Mouse (Mus musculus) CH12.LX (cell line): ENCODE measurements at regions not wholly inside any gene's neighbourhood (a gene's known extent, or its start where the extent isn't known, plus 50 kb on each side); places are given as distances from the start of the nearest gene placed in this dataset.

ENCODE experiments used
- CTCF ChIP-seq, 2 experiments: IDR thresholded peaks in 1 of 2; conservative IDR thresholded peaks in 1 of 2; 2 replicates each; pipeline ENCODE4 v1.5.1; 2011 to 2012; ENCODE audit warnings: low read depth in 2 of 2, low read length in 2 of 2, improper control_type of control experiment in 1 of 2, inconsistent platforms in 1 of 2, mild to moderate bottlenecking in 1 of 2, moderate library complexity in 1 of 2
- EP300 ChIP-seq: IDR thresholded peaks from 2 replicates; pipeline ENCODE4 v1.6.1; 2011; ENCODE audit warnings: low read length, improper control_type of control experiment
- KAT2A ChIP-seq: IDR thresholded peaks from 2 replicates; pipeline ENCODE4 v1.6.1; 2012; ENCODE audit warnings: low read length, improper control_type of control experiment, inconsistent platforms; ENCODE audit not compliant: insufficient replicate concordance
- MAX ChIP-seq: IDR thresholded peaks from 2 replicates; pipeline ENCODE4 v1.6.1; 2011; ENCODE audit warnings: low read length, improper control_type of control experiment
- MEF2A ChIP-seq: IDR thresholded peaks from 2 replicates; pipeline ENCODE4 v1.6.1; 2014; ENCODE audit warnings: low read depth, mild to moderate bottlenecking, inconsistent platforms, low read length, improper control_type of control experiment, borderline replicate concordance
- NELFE ChIP-seq: IDR thresholded peaks from 2 replicates; pipeline ENCODE4 v1.6.1; 2011; ENCODE audit warnings: low read depth, low read length, improper control_type of control experiment
- POLR2A ChIP-seq: IDR thresholded peaks from 2 replicates; pipeline ENCODE4 v1.6.1; 2011; ENCODE audit warnings: low read depth, mild to moderate bottlenecking, improper control_type of control experiment, low read length
- POLR2AphosphoS2 ChIP-seq: IDR thresholded peaks from 2 replicates; pipeline ENCODE4 v1.6.1; 2011; ENCODE audit warnings: low read depth, low read length, improper control_type of control experiment
- USF1 ChIP-seq: IDR thresholded peaks from 2 replicates; pipeline ENCODE4 v1.6.1; 2014; ENCODE audit warnings: low read depth, mild to moderate bottlenecking, inconsistent platforms, low read length, improper control_type of control experiment
- ZC3H11A ChIP-seq: IDR thresholded peaks from 2 replicates; pipeline ENCODE4 v1.6.1; 2012; ENCODE audit warnings: low read depth, mild to moderate bottlenecking, inconsistent platforms, low read length, improper control_type of control experiment

DNA sequence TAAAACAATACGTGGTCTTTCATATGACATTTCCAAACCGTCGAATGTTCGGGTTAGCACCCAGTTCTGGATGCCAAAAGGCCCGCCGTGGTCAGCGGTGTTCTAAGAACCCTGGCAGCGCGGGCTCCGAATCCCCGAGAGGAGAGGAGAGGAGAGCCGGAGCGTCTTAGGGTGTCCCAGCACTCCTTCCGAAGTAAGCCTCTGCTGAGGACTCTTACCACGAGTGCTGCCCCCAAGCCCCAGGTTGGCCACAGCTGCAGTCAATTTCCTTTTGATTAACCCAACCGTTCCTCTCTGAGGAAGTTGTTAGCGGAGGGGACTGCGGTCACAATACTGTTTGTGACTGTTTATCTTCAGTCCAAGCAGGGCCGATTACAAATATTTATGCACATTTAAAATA, 190.1 kb downstream of the Tfap2c start:
- TF ChIP-seq NELFE (no peak), ZC3H11A (no peak), KAT2A (no peak), CTCF (conservative IDR thresholded peaks at IDR 0.05 in 1 of 2, IDR thresholded peaks at IDR 0.05 in 1 of 2; ENCODE audit: low read depth in 2 of 2, low read length in 2 of 2) (no peak), POLR2A (no peak), MEF2A (no peak), USF1 (no peak), EP300 (no peak), POLR2AphosphoS2 (no peak), MAX (no peak)
